8 mouse cellular contexts compared by ENCODE assay signal in genomic region chr12:8969828-8970227, GRCm38 (mm10). TPM values are rescaled to one million over a fixed set of nuclear protein-coding genes. Genes with fewer than 3 reads are reported as not detected.
A peak's percentile ranks its signal among the peaks of the same experiment; 100 is the strongest.
DNase-seq lines count a peak whose midpoint lies in the region; ATAC-seq and TF ChIP-seq lines count a peak whose summit lies in the region.

No protein-coding gene starts in this region.

- H3K36me3 ChIP-seq in intestine, embryonic 14.5 days (ENCODE audit: control insufficient read depth, insufficient read depth, low read length): no peaks in the 10 kb centered on the region
- no peaks in the 10 kb centered on the region for H3K36me3 ChIP-seq in lung, postnatal 0 days (ENCODE audit: insufficient read depth, low read length)
- no peaks in the 10 kb centered on the region for H3K36me3 ChIP-seq in midbrain, embryonic 15.5 days (replicated peaks)
- no peaks in the 10 kb centered on the region for H3K36me3 ChIP-seq in hindbrain, embryonic 13.5 days

- no peaks in the 10 kb centered on the region for H3K9me3 ChIP-seq in intestine, embryonic 14.5 days (ENCODE audit: control insufficient read depth, low read length)
- H3K9me3 ChIP-seq in lung, postnatal 0 days (ENCODE audit: low read length): no peaks in the 10 kb centered on the region
- H3K9me3 ChIP-seq in midbrain, embryonic 15.5 days: no peaks in the 10 kb centered on the region
- no peaks in the 10 kb centered on the region for H3K9me3 ChIP-seq in hindbrain, embryonic 13.5 days

- H3K4me2 ChIP-seq in intestine, embryonic 14.5 days (ENCODE audit: low read length): no peak overlapping the region
- H3K4me2 ChIP-seq in lung, postnatal 0 days (replicated peaks; ENCODE audit: low read depth, low read length): no peak overlapping the region
- H3K4me2 ChIP-seq in midbrain, embryonic 15.5 days: no peak overlapping the region
- no peak overlapping the region for H3K4me2 ChIP-seq in hindbrain, embryonic 13.5 days

- peak; percentile 40; the same call in 1 of the 2 replicates for ATAC-seq in intestine, embryonic 14.5 days (replicated peaks; ENCODE audit: low FRiP score, low TSS enrichment, low read depth)
- ATAC-seq in lung, postnatal 0 days: peak; percentile 98
- ATAC-seq in midbrain, embryonic 15.5 days (replicated peaks): no peak
- no peak for ATAC-seq in hindbrain, embryonic 13.5 days (ENCODE audit: low FRiP score)

- DNase-seq in adrenal gland, adult 2 months: peak; percentile 68
- DNase-seq in adrenal gland, postnatal 4 days (ENCODE audit: low spot score in 2 of 2): no peak
- DNase-seq in gastrocnemius, adult 18-20 months (ENCODE audit: low spot score): peak; percentile 87
- no peak for DNase-seq in intestine, embryonic 14.5 days (ENCODE audit: low spot score)
- peak; percentile 92 for DNase-seq in lung, postnatal 0 days (ENCODE audit: low spot score)
- DNase-seq in T-cell, adult 2 months (ENCODE audit: low spot score): no peak

- H3K27me3 ChIP-seq in intestine, embryonic 14.5 days (replicated peaks; ENCODE audit: control insufficient read depth, insufficient read depth, low read length): no peaks in the 10 kb centered on the region
- no peaks in the 10 kb centered on the region for H3K27me3 ChIP-seq in lung, postnatal 0 days (replicated peaks; ENCODE audit: insufficient read depth, low read length)
- H3K27me3 ChIP-seq in midbrain, embryonic 15.5 days (replicated peaks): no peaks in the 10 kb centered on the region
- H3K27me3 ChIP-seq in hindbrain, embryonic 13.5 days: peaks cover 3% of the 10 kb centered on the region

- 0 out of 2 replicates have a peak, but pooled peaks cover 15% of the 10 kb centered on the region for H3K4me1 ChIP-seq in intestine, embryonic 14.5 days (replicated peaks; ENCODE audit: control insufficient read depth, insufficient read depth, low read length)
- no peaks in the 10 kb centered on the region for H3K4me1 ChIP-seq in lung, postnatal 0 days (ENCODE audit: insufficient read depth, low read depth, low read length)
- H3K4me1 ChIP-seq in midbrain, embryonic 15.5 days: peaks cover 5% of the 10 kb centered on the region
- H3K4me1 ChIP-seq in hindbrain, embryonic 13.5 days (replicated peaks): peaks cover 10% of the 10 kb centered on the region

- TF ChIP-seq EP300 in lung, postnatal 0 days (IDR thresholded peaks at IDR 0.05): peak; percentile 37

- H3K4me3 ChIP-seq in intestine, embryonic 14.5 days (ENCODE audit: low read depth, low read length): no peak overlapping the region
- H3K4me3 ChIP-seq in lung, postnatal 0 days (ENCODE audit: low read depth, low read length): no peak overlapping the region
- no peak overlapping the region for H3K4me3 ChIP-seq in midbrain, embryonic 15.5 days
- no peak overlapping the region for H3K4me3 ChIP-seq in hindbrain, embryonic 13.5 days

- H3K9ac ChIP-seq in intestine, embryonic 14.5 days (ENCODE audit: low read length): no peak overlapping the region
- no peak overlapping the region for H3K9ac ChIP-seq in lung, postnatal 0 days (replicated peaks; ENCODE audit: low read depth)
- no peak overlapping the region for H3K9ac ChIP-seq in midbrain, embryonic 15.5 days
- no peak overlapping the region for H3K9ac ChIP-seq in hindbrain, embryonic 13.5 days

- no peak overlapping the region for H3K27ac ChIP-seq in intestine, embryonic 14.5 days (ENCODE audit: low read depth)
- H3K27ac ChIP-seq in lung, postnatal 0 days (ENCODE audit: low read length): no peak overlapping the region
- no peak overlapping the region for H3K27ac ChIP-seq in midbrain, embryonic 15.5 days
- no peak overlapping the region for H3K27ac ChIP-seq in hindbrain, embryonic 13.5 days

- TF ChIP-seq CTCF in lung, postnatal 0 days (IDR thresholded peaks at IDR 0.05): no peak

- 13% methylated on average over 9 of the region's 9 CpGs for WGBS in intestine, embryonic 14.5 days
- 6% methylated on average over 9 of the region's 9 CpGs for WGBS in lung, postnatal 0 days
- WGBS in midbrain, embryonic 15.5 days: 50% methylated on average over 9 of the region's 9 CpGs
- WGBS in hindbrain, embryonic 13.5 days: 47% methylated on average over 9 of the region's 9 CpGs

RNA-seq across cellular contexts. Expression of gene Wdr35, which starts 3.9 kb away (rescaled TPM):
- total RNA-seq in adrenal gland, adult 2 months (2021): 10 to 100 TPM in 1 of 2 experiments, 1 to 10 TPM in 1; 9.0 to 23.1 TPM
- 0.75 and 1.0 TPM in 2 replicates for polyA plus RNA-seq in adrenal gland, adult 2 months (2012; rRNA removed)
- 10 to 100 TPM; 21.1 to 24.4 TPM for total RNA-seq in adrenal gland, postnatal 4 days (2021)
- total RNA-seq in gastrocnemius, adult 18-20 months (2021): 1 to 10 TPM; 9.7 to 10.0 TPM
- 13.2 and 16.6 TPM in 2 replicates for polyA plus RNA-seq in intestine, embryonic 14.5 days (2014; fragmentation: Nextera tagmentation; extraction: Ambion mirVana)
- polyA plus RNA-seq in lung, postnatal 0 days (2015; fragmentation: Nextera tagmentation; extraction: Ambion mirVana): 7.6 and 10.4 TPM in 2 replicates
- 23.1 and 24.0 TPM in 2 replicates for polyA plus RNA-seq in midbrain, embryonic 15.5 days (2015; fragmentation: Nextera tagmentation; extraction: Ambion mirVana)
- 19.4 and 20.5 TPM in 2 replicates for polyA plus RNA-seq in hindbrain, embryonic 13.5 days (2015; fragmentation: Nextera tagmentation; extraction: Ambion mirVana)

RNA-seq across cellular contexts. Expression of gene Matn3, which starts 22.1 kb away (rescaled TPM):
- not detected for total RNA-seq in adrenal gland, adult 2 months (2021)
- not detected in 2 replicates for polyA plus RNA-seq in adrenal gland, adult 2 months (2012; rRNA removed)
- total RNA-seq in adrenal gland, postnatal 4 days (2021): under 1 TPM in 1 of 2 experiments, not detected in 1; 0.14 TPM
- total RNA-seq in gastrocnemius, adult 18-20 months (2021): not detected
- polyA plus RNA-seq in intestine, embryonic 14.5 days (2014; fragmentation: Nextera tagmentation; extraction: Ambion mirVana): 0.19 and 0.28 TPM in 2 replicates
- polyA plus RNA-seq in lung, postnatal 0 days (2015; fragmentation: Nextera tagmentation; extraction: Ambion mirVana): 0.33 and 0.52 TPM in 2 replicates
- 0.19 TPM in 1 of 2 replicates, not detected in the other for polyA plus RNA-seq in midbrain, embryonic 15.5 days (2015; fragmentation: Nextera tagmentation; extraction: Ambion mirVana)
- 0.22 and 0.71 TPM in 2 replicates for polyA plus RNA-seq in hindbrain, embryonic 13.5 days (2015; fragmentation: Nextera tagmentation; extraction: Ambion mirVana)

RNA-seq across cellular contexts. Expression of gene Laptm4a, which starts 48.4 kb away (rescaled TPM):
- total RNA-seq in adrenal gland, adult 2 months (2021): 100 to 1,000 TPM; 500 to 622 TPM
- polyA plus RNA-seq in adrenal gland, adult 2 months (2012; rRNA removed): 243 and 281 TPM in 2 replicates
- total RNA-seq in adrenal gland, postnatal 4 days (2021): 100 to 1,000 TPM; 462 to 510 TPM
- total RNA-seq in gastrocnemius, adult 18-20 months (2021): 100 to 1,000 TPM; 235 to 244 TPM
- 185 and 204 TPM in 2 replicates for polyA plus RNA-seq in intestine, embryonic 14.5 days (2014; fragmentation: Nextera tagmentation; extraction: Ambion mirVana)
- 467 and 484 TPM in 2 replicates for polyA plus RNA-seq in lung, postnatal 0 days (2015; fragmentation: Nextera tagmentation; extraction: Ambion mirVana)
- 171 and 181 TPM in 2 replicates for polyA plus RNA-seq in midbrain, embryonic 15.5 days (2015; fragmentation: Nextera tagmentation; extraction: Ambion mirVana)
- polyA plus RNA-seq in hindbrain, embryonic 13.5 days (2015; fragmentation: Nextera tagmentation; extraction: Ambion mirVana): 229 and 244 TPM in 2 replicates

RNA-seq across cellular contexts. Expression of gene Ttc32, which starts 60.0 kb away (rescaled TPM):
- total RNA-seq in adrenal gland, adult 2 months (2021): 10 to 100 TPM; 13.8 to 14.5 TPM
- polyA plus RNA-seq in adrenal gland, adult 2 months (2012; rRNA removed): 15.3 and 19.7 TPM in 2 replicates
- 10 to 100 TPM; 15.6 TPM for total RNA-seq in adrenal gland, postnatal 4 days (2021)
- 10 to 100 TPM; 25.8 to 27.7 TPM for total RNA-seq in gastrocnemius, adult 18-20 months (2021)
- 25.3 and 25.6 TPM in 2 replicates for polyA plus RNA-seq in intestine, embryonic 14.5 days (2014; fragmentation: Nextera tagmentation; extraction: Ambion mirVana)
- polyA plus RNA-seq in lung, postnatal 0 days (2015; fragmentation: Nextera tagmentation; extraction: Ambion mirVana): 16.7 and 19.9 TPM in 2 replicates
- polyA plus RNA-seq in midbrain, embryonic 15.5 days (2015; fragmentation: Nextera tagmentation; extraction: Ambion mirVana): 6.8 and 7.0 TPM in 2 replicates
- 11.3 and 13.5 TPM in 2 replicates for polyA plus RNA-seq in hindbrain, embryonic 13.5 days (2015; fragmentation: Nextera tagmentation; extraction: Ambion mirVana)

Comparison
In these comparisons a context has a peak if more than half of its experiments do, and no peak if none do; other contexts are left out.
1. DNase-seq: peak in adrenal gland, adult 2 months (single experiment), gastrocnemius, adult 18-20 months (single experiment) and lung, postnatal 0 days (single experiment); none in adrenal gland, postnatal 4 days (0 of 2), intestine, embryonic 14.5 days (single experiment) and T-cell, adult 2 months (single experiment).
2. ATAC-seq: peak in intestine, embryonic 14.5 days (single experiment) and lung, postnatal 0 days (single experiment); none in midbrain, embryonic 15.5 days (single experiment) and hindbrain, embryonic 13.5 days (single experiment).